Mouse (Mus musculus): ENCODE results near the gene Gm1113.

- TF ChIP-seq POLR2A (IDR thresholded peaks at IDR 0.05; ENCODE audit: borderline replicate concordance, extremely low read depth, insufficient read depth, insufficient read length, poor library complexity, severe bottlenecking) (no peak), CTCF (IDR thresholded peaks at IDR 0.05; ENCODE audit: borderline replicate concordance, extremely low read depth, insufficient read depth, insufficient read length) (no peak)
Observed at GRCm38 (mm10) chr9:35475394-35475793, 42.7 kb downstream of the Gm1113 start.
